Mouse (Mus musculus) heart, embryonic 15.5 days (tissue): ENCODE results near the gene Akt1s1. TPM values are rescaled to one million over a fixed set of nuclear protein-coding genes. Genes with fewer than 3 reads are reported as not detected.

Experiments
- ATAC-seq: fragments of 200-750 bp; cut with Nextera tagmentation; replicated peaks from 2 replicates; pipeline ENCODE4 v1.8.0; 2017; ENCODE audit warnings: low read depth, moderate TSS enrichment; ENCODE audit not compliant: insufficient number of reproducible peaks, insufficient read depth, low FRiP score
- H3K27ac ChIP-seq: fragments of 300-500 bp; sonication (generic); 2 replicates; pipeline ENCODE4 v1.5.1; 2015; ENCODE audit warnings: mild to moderate bottlenecking, inconsistent platforms
- H3K27me3 ChIP-seq: fragments of 300-500 bp; sonication (generic); 2 replicates; pipeline ENCODE4 v1.6.1; 2015; ENCODE audit warnings: inconsistent platforms
- H3K36me3 ChIP-seq: fragments of 300-500 bp; sonication (generic); 2 replicates; pipeline ENCODE4 v1.6.1; 2015; ENCODE audit warnings: mild to moderate bottlenecking, inconsistent platforms
- H3K4me1 ChIP-seq: fragments of 300-500 bp; sonication (generic); replicated peaks from 2 replicates; pipeline ENCODE4 v1.6.1; 2015; ENCODE audit warnings: inconsistent platforms
- H3K4me2 ChIP-seq: fragments of 300-500 bp; sonication (generic); 2 replicates; pipeline ENCODE4 v1.6.1; 2015; ENCODE audit warnings: inconsistent platforms, mild to moderate bottlenecking, moderate library complexity
- H3K4me3 ChIP-seq: fragments of 300-500 bp; sonication (generic); 2 replicates; pipeline ENCODE4 v1.5.1; 2015; ENCODE audit warnings: mild to moderate bottlenecking, inconsistent platforms
- H3K9ac ChIP-seq: fragments of 300-500 bp; sonication (generic); 2 replicates; pipeline ENCODE4 v1.6.1; 2015; ENCODE audit warnings: mild to moderate bottlenecking, inconsistent platforms
- H3K9me3 ChIP-seq: fragments of 300-500 bp; sonication (generic); replicated peaks from 2 replicates; pipeline ENCODE4 v1.6.1; 2016; ENCODE audit warnings: inconsistent platforms
- WGBS: fragments of 180-500 bp; shearing (Covaris S2); methylation state at CpG from one replicate; pipeline ENCODE4 v1.1.7; 2015; ENCODE audit warnings: mixed read lengths; 5-methylcytosine and 5-hydroxymethylcytosine counted together
- polyA plus RNA-seq: library from polyadenylated mRNA; unstranded; fragments of >200 nt; fragmentation: Nextera tagmentation; extraction: Ambion mirVana; gene quantifications from 2 replicates; pipeline ENCODE4 v1.2.1, GENCODE M21; 2015

Akt1s1 gene
- polyA plus RNA-seq, 1 experiment from 2014 or later, result 91.7 TPM

DNA sequence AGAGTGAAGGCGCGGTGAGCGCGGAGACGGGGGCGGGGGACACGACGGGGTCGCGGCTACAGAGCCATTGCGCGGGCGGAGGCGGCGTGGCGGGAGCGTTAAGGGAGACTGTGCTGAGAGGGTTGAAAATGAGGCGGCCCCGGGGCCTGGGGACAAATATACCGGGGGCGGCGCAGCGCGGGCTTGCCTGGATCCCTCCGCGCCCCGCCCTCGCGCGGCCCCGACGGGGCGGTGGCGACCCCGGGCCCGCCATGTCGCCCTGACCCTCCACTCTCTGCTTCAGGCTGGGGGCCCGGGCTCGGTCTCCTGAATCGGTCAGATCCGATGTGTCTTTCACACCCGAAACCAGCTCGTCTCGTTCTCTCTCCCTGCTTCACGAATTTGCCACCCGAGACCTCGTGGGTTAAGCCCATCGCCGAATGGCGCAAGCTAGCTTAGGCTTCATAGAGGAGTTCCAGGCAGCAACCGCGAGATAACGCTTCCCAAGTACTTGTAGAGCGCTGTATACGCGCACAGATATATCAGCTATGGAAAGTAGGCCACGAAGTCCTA is 32.2 kb upstream of the Akt1s1 start, which contains the start of gene Atf5:
Atf5 (minus strand) TSS at position 189 of the 552 bp plus-strand sequence.
- WGBS, result under 1% methylated on average over 55 of the region's 57 CpGs
- H3K4me3 ChIP-seq, result peak within 1 kb of the TSS; percentile 91
- peaks cover 4% of the 10 kb centered on the region; the same call in 1 of the 2 replicates for H3K36me3 ChIP-seq
- peak within 1 kb of the TSS; percentile 66 for H3K4me2 ChIP-seq
- H3K27me3 ChIP-seq, result no peaks in the 10 kb centered on the region
- H3K9ac ChIP-seq, result peak within 1 kb of the TSS; percentile 95
- H3K9me3 ChIP-seq, result no peaks in the 10 kb centered on the region
- peak; percentile 19 for ATAC-seq
- H3K27ac ChIP-seq, result peak within 1 kb of the TSS; percentile 98
- H3K4me1 ChIP-seq, result peaks cover 48% of the 10 kb centered on the region

DNA sequence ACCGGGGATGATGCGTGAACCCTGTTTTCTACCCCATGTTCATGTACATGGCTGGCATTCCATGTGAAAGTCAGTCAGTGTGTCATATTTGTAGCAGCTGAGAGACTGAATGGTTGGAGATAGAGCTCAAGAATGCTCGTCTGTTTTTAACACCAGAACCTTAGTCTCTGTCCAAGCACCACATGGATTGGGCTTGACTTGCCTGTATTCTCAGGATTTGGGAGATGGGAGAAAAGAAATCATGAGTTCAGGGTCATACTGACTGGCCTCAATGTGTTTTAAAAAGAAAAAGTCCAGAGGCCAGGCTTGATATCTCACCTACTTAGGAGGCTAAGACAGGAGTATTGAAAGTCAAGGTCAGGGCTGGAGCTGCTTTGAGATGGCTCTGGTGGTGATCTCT is 31.4 kb upstream of the Akt1s1 start:
- peak overlapping the region; percentile 66 for H3K4me2 ChIP-seq
- no peaks in the 10 kb centered on the region for H3K9me3 ChIP-seq
- H3K9ac ChIP-seq, result peak overlapping the region; percentile 95
- peak overlapping the region; percentile 91 for H3K4me3 ChIP-seq
- no peaks in the 10 kb centered on the region for H3K27me3 ChIP-seq
- no peak for ATAC-seq
- no peaks in the 10 kb centered on the region for H3K36me3 ChIP-seq
- H3K27ac ChIP-seq, result peak overlapping the region; percentile 98
- peaks cover 51% of the 10 kb centered on the region for H3K4me1 ChIP-seq
- WGBS, result 14% methylated on average over 3 of the region's 3 CpGs

DNA sequence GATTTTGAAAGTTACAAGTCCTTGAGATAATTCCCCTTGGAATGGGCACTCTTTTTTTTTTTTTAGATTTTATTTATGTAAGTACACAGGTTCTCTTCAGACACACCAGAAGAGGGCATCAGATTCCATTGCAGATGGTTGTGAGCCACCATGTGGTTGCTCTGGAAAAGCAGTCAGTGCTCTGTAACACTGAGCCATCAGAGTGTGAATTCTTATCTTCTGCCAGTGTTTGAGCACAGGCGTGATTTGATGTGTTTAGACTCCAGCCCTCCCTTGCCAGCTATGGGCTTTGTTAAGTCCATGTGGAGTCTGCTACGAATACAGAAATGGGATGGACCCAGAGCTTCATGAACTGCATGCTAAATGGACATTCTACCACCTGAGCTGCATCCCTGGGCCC is 30.6 kb upstream of the Akt1s1 start:
- H3K4me3 ChIP-seq, result peak overlapping the region; percentile 91
- H3K4me1 ChIP-seq, result peaks cover 56% of the 10 kb centered on the region
- H3K9me3 ChIP-seq, result no peaks in the 10 kb centered on the region
- peak overlapping the region; percentile 66 for H3K4me2 ChIP-seq
- no peaks in the 10 kb centered on the region for H3K27me3 ChIP-seq
- 6% methylated on average over 2 of the region's 2 CpGs for WGBS
- ATAC-seq, result no peak
- H3K27ac ChIP-seq, result peak overlapping the region; percentile 98
- no peaks in the 10 kb centered on the region for H3K36me3 ChIP-seq
- peak overlapping the region; percentile 95; the same call in 1 of the 2 replicates for H3K9ac ChIP-seq

DNA sequence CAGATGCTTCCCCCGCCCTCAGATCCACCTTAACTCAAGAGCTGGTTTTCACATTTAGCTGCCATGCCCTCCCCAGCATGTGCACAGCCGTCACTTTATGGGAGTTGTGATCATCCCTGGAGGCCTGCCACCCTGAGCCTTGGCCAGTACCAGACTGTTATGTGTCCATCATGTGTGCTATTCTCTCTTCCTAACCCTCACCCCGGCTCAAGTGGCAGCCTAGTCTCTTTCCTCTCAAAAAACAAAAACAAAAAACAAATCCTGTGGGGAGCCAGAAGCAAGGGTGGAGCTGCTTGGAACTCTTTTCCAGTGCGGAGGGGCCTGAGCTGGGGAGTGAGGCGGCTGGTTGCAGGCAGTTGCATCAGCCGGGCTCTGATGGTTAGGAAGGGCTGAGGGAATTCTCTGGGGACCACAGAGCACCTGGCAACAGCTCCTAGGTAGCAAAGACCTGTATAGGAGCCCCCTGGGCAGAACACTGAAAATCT is 30.0 kb upstream of the Akt1s1 start:
- Histone ChIP-seq H3K36me3 (no peaks in the 10 kb centered on the region), H3K4me3 (peak overlapping the region; percentile 91), H3K4me1 (peaks cover 63% of the 10 kb centered on the region), H3K27me3 (no peaks in the 10 kb centered on the region), H3K27ac (peak overlapping the region; percentile 37), H3K9me3 (no peaks in the 10 kb centered on the region), H3K9ac (peak overlapping the region; percentile 38), H3K4me2 (peak overlapping the region; percentile 66)
- WGBS, result 32% methylated on average over 6 of the region's 6 CpGs
- no peak for ATAC-seq

DNA sequence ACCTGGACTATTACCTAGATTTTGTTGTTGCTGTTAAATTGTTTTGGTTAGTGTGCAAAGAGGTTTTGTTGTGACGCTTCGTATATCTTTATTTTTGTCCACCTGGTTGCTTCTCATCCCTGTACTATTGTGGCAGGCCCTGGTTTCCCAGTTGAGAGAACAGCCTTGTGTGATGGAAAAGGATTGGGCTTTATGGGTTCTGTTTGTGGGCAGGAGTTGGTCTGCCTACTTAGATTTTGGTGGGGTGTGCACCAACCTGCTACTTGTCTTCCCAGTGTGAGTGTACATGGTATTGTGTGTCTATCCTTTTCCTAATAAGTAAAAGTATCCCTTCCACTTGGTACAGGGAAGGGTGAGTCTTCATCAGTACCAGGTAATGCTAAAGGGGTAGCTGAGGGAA is 29.4 kb upstream of the Akt1s1 start:
- Histone ChIP-seq H3K4me1 (peaks cover 69% of the 10 kb centered on the region), H3K4me2 (peak overlapping the region; percentile 66)

DNA sequence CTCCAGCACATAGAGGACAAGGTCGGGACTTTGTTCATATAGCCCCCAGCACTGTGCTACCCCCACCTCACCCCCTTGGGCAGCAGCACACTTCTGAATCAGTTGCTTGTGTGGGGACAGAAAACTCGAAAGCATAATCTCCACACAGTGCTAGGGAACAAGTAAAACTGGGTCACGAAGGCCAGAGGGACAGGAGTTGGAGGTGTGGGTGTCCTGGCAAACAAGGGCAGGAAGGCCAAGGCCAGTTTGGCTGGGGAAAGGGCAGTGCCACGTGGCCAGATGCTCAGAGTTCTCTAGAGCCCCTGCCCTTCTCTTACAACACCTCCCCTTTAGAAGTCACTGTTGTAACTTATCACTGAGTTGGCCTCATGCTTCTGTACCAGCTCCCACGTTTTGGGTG is 28.9 kb upstream of the Akt1s1 start:
- no peak for ATAC-seq
- Histone ChIP-seq H3K4me2 (peak overlapping the region; percentile 66), H3K9ac (no peak overlapping the region), H3K4me1 (peaks cover 70% of the 10 kb centered on the region), H3K9me3 (no peaks in the 10 kb centered on the region), H3K27me3 (no peaks in the 10 kb centered on the region), H3K4me3 (no peak overlapping the region), H3K27ac (0 out of 2 replicates have a peak overlapping the region, but pooled peaks have one; percentile 20), H3K36me3 (no peaks in the 10 kb centered on the region)
- 51% methylated on average over 5 of the region's 5 CpGs for WGBS

More for the DNA sequence above, 29.4 kb upstream of the Akt1s1 start:
- ATAC-seq, result no peak
- Histone ChIP-seq H3K36me3 (no peaks in the 10 kb centered on the region), H3K9ac (peak overlapping the region; percentile 38; the same call in 1 of the 2 replicates), H3K9me3 (no peaks in the 10 kb centered on the region), H3K4me3 (0 out of 2 replicates have a peak overlapping the region, but pooled peaks have one; percentile 91), H3K27me3 (no peaks in the 10 kb centered on the region), H3K27ac (0 out of 2 replicates have a peak overlapping the region, but pooled peaks have one; percentile 20)
- 92% methylated on average over 2 of the region's 2 CpGs for WGBS

DNA sequence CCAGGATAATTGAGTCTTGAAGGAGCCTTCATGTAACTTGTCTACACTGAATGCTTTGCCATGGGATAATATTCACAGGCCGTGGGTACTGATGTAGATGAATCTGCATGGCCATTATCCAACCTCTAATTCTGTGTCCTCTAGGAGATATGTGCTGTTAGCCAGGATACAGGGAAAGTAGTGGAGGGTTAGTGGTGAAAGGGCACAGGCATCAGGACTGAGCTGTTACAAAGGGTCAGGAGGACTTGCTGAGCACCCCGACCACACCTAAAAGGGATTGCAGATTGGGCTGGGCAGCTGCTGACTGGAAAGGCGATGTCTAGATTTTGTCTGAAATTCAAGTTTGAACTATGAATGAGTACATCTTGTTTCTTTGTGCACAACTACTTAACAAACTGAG is 28.3 kb upstream of the Akt1s1 start:
- peaks cover 67% of the 10 kb centered on the region for H3K4me1 ChIP-seq

DNA sequence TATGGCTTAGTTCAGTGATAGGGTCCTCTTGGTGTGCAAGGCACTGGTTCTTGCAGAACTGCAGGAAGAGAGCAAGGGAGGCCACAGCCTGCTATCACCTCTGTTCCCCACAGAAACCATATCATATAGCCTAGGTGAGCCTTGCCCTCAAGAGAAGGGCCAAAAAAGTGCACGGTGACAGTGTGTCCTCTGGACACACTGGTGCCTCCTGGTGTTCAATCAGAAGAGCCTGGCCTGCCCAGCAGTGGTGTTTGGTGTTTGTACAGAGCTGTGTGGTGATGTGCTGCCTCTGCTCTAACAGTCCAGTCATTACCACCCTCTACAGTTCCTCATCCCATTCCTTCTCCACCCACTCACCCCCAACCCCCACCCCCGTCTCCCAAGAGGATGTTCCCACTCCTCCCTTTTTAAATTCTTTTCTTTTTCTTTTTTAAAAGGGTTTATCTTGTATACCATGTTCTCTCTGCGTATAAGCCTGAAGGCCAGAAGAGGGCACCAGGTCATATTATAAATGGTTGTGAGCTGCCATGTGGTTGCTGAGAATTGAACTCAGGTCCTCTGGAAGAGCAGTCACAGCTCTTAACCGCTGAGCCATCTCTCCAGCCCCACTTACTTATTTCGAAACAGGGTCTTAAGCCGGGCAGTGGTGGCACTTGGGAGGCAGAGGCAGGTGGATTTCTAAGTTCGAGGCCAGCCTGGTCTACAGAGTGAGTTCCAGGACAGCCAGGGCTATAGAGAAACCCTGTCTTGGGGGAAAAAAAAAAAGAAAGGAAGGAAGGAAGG is 26.9 kb upstream of the Akt1s1 start:
- ATAC-seq, result no peak
- H3K27ac ChIP-seq, result no peak overlapping the region
- H3K4me1 ChIP-seq, result peaks cover 80% of the 10 kb centered on the region
- no peak overlapping the region for H3K4me2 ChIP-seq
- no peak overlapping the region for H3K9ac ChIP-seq
- no peaks in the 10 kb centered on the region for H3K27me3 ChIP-seq
- H3K9me3 ChIP-seq, result no peaks in the 10 kb centered on the region
- H3K4me3 ChIP-seq, result no peak overlapping the region
- H3K36me3 ChIP-seq, result no peaks in the 10 kb centered on the region
- WGBS, result 79% methylated on average over 7 of the region's 7 CpGs

More for the DNA sequence above, 28.3 kb upstream of the Akt1s1 start:
- 72% methylated on average over 3 of the region's 3 CpGs for WGBS
- Histone ChIP-seq H3K27me3 (no peaks in the 10 kb centered on the region), H3K9me3 (no peaks in the 10 kb centered on the region), H3K36me3 (no peaks in the 10 kb centered on the region), H3K4me3 (no peak overlapping the region), H3K27ac (no peak overlapping the region), H3K4me2 (no peak overlapping the region), H3K9ac (no peak overlapping the region; the same call in 1 of the 2 replicates)
- no peak for ATAC-seq

DNA sequence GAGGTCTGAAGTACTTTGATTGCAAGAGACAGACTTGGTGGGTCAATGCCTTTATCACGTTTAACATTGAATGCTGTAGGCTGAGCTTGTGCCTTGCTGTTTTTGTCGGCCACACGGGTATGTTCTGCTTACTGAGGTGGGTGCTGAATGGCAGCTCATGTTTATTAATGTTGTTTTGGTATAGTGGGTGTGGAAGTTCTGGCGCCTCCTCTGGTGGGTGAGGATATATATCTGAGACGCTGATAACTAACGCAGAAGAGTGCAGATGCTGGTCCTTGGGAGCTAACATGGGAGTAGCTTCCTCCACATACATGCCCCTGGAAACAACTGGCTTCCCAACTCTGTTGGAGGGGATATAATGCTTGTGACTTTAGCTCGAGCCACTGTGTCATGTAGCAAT is 25.4 kb upstream of the Akt1s1 start:
- Histone ChIP-seq H3K9ac (no peak overlapping the region), H3K4me1 (peaks cover 69% of the 10 kb centered on the region), H3K27ac (no peak overlapping the region), H3K27me3 (no peaks in the 10 kb centered on the region), H3K36me3 (no peaks in the 10 kb centered on the region), H3K4me3 (no peak overlapping the region), H3K9me3 (no peaks in the 10 kb centered on the region), H3K4me2 (no peak overlapping the region)
- WGBS, result 39% methylated on average over 7 of the region's 7 CpGs
- ATAC-seq, result no peak

DNA sequence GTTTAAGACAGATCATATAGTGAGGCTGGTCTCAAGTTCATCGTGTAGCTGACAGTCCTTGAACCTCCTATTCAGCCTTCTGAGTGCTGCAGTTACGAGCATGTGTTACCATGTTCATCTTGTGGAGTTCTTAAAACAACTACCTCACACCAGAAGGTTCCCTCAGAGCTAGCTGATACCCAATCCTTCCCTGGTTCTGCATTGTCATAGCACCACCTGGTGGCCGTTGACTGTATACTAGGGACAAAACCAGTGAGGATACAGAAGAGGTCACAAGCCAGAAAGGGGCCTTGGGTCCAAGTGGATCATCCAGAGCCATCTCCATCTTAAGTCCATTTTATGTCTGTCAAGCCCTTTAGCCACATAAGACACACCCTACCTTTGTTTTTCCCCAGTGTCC is 23.9 kb upstream of the Akt1s1 start:
- Histone ChIP-seq H3K36me3 (peaks cover 13% of the 10 kb centered on the region), H3K4me3 (no peak overlapping the region), H3K27me3 (no peaks in the 10 kb centered on the region), H3K4me1 (peaks cover 54% of the 10 kb centered on the region), H3K9ac (no peak overlapping the region), H3K9me3 (no peaks in the 10 kb centered on the region), H3K27ac (no peak overlapping the region), H3K4me2 (no peak overlapping the region)
- 23% methylated on average over 3 of the region's 3 CpGs for WGBS
- ATAC-seq, result no peak; the same call in 1 of the 2 replicates

DNA sequence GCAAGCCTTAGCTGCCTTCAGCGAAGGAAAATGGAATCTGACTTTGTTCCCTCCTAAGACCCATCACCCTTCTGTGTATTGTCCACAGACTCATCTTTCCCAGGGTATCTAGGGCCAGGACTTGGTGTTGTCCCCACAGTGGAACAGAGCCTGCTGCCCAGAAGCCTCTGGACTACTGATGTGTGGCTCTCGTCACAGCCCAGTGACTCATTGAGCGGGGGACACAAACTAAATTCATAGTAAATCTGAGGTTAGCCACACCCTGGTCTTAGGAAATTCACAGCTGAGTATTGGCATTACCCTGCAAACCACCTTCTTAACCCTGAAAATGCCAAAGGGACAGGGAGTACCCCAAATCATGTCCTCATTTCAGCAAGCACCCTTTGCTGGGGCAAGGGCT is 22.0 kb upstream of the Akt1s1 start:
- no peaks in the 10 kb centered on the region for H3K27me3 ChIP-seq
- H3K4me2 ChIP-seq, result no peak overlapping the region
- H3K9me3 ChIP-seq, result no peaks in the 10 kb centered on the region
- no peak overlapping the region for H3K9ac ChIP-seq
- 81% methylated on average over 3 of the region's 3 CpGs for WGBS
- no peak for ATAC-seq
- H3K27ac ChIP-seq, result no peak overlapping the region
- H3K36me3 ChIP-seq, result peaks cover 32% of the 10 kb centered on the region
- H3K4me3 ChIP-seq, result no peak overlapping the region
- peaks cover 37% of the 10 kb centered on the region for H3K4me1 ChIP-seq
